In the genomic region with DNA sequence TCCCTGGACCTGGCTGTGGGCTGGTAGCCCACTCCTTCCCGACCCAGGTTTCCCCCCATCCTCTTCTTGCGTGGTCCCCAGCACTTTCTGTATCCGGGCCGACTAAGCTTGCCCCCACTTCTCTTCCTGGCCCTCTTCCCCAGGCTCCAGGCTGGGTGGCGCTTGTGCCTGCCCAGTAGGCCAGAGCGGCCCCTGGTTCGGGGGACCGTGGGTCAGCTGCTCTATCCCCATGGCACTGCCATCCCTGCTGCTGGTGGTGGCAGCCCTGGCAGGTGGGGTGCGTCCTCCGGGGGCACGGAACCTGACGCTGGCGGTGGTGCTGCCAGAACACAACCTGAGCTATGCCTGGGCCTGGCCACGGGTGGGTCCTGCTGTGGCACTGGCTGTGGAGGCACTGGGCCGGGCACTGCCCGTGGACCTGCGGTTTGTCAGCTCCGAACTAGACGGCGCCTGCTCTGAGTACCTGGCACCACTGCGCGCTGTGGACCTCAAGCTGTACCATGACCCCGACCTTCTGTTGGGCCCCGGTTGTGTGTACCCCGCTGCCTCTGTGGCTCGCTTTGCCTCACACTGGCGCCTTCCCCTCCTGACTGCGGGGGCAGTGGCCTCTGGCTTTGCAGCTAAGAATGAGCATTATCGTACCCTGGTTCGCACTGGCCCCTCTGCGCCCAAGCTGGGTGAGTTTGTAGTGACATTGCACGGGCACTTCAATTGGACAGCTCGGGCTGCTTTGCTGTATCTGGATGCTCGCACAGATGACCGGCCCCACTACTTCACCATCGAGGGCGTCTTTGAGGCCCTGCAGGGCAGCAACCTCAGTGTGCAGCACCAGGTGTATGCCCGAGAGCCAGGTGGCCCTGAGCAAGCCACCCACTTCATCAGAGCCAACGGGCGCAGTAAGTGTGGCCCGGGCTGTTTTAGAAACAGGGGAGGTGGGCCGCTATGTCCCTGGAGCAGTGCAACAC, we compare ENCODE assay signal across 8 mouse cellular contexts. TPM values are rescaled to one million over a fixed set of nuclear protein-coding genes. Genes with fewer than 3 reads are reported as not detected.
A peak's percentile ranks its signal among the peaks of the same experiment; 100 is the strongest.
DNase-seq lines count a peak whose midpoint lies in the region; ATAC-seq and TF ChIP-seq lines count a peak whose summit lies in the region.

No protein-coding gene starts in this region.

- peak overlapping the region; percentile 86 for H3K9ac ChIP-seq in hindbrain, postnatal 0 days (replicated peaks; ENCODE audit: low read length)
- H3K9ac ChIP-seq in liver, postnatal 0 days (replicated peaks), result peak overlapping the region; percentile 60; the same call in 1 of the 2 replicates

- peaks cover 36% of the 10 kb centered on the region for H3K27me3 ChIP-seq in forebrain, embryonic 10.5 days (ENCODE audit: poor library complexity, severe bottlenecking)
- no peaks in the 10 kb centered on the region for H3K27me3 ChIP-seq in hindbrain, postnatal 0 days (ENCODE audit: insufficient read depth, low read length)
- peaks cover 26% of the 10 kb centered on the region for H3K27me3 ChIP-seq in liver, postnatal 0 days (ENCODE audit: insufficient read depth, low read length)

- TF ChIP-seq EP300 in liver, postnatal 0 days (IDR thresholded peaks at IDR 0.05; ENCODE audit: low read depth), result no peak

- no peak for TF ChIP-seq CTCF in left cerebral cortex, adult 2 months (IDR thresholded peaks at IDR 0.05)
- TF ChIP-seq CTCF in hindbrain, postnatal 0 days (IDR thresholded peaks at IDR 0.05; ENCODE audit: low read depth), result no peak
- no peak for TF ChIP-seq CTCF in liver, postnatal 0 days (IDR thresholded peaks at IDR 0.05; ENCODE audit: low read depth)

- H3K36me3 ChIP-seq in forebrain, embryonic 10.5 days (replicated peaks), result no peaks in the 10 kb centered on the region
- H3K36me3 ChIP-seq in hindbrain, postnatal 0 days (ENCODE audit: insufficient read depth, low read length), result no peaks in the 10 kb centered on the region
- no peaks in the 10 kb centered on the region for H3K36me3 ChIP-seq in liver, postnatal 0 days (replicated peaks; ENCODE audit: insufficient read depth, low read length)

- peak overlapping the region; percentile 93 for H3K4me2 ChIP-seq in hindbrain, postnatal 0 days (ENCODE audit: low read depth, low read length)
- H3K4me2 ChIP-seq in liver, postnatal 0 days (ENCODE audit: low read depth, low read length), result peak overlapping the region; percentile 86

- peaks cover 48% of the 10 kb centered on the region for H3K4me1 ChIP-seq in forebrain, embryonic 10.5 days
- peaks cover 19% of the 10 kb centered on the region for H3K4me1 ChIP-seq in hindbrain, postnatal 0 days (ENCODE audit: insufficient read depth, low read length)
- no peaks in the 10 kb centered on the region for H3K4me1 ChIP-seq in liver, postnatal 0 days (ENCODE audit: insufficient read depth)

- ATAC-seq in hindbrain, postnatal 0 days, result peak; percentile 16
- ATAC-seq in liver, postnatal 0 days, result no peak
- no peak for ATAC-seq in megakaryocyte progenitor cell, adult 5-6 weeks (replicated peaks; ENCODE audit: poor library complexity)

- DNase-seq in left cerebral cortex, adult 2 months (ENCODE audit: extremely low spot score in 1 of 2, low spot score in 2 of 2), result peak; percentile 15 to 30
- no peak for DNase-seq in left cerebral cortex, adult 11 months (ENCODE audit: low spot score)
- peak; percentile 40 for DNase-seq in adrenal gland, postnatal 14 days
- peak; percentile 14 for DNase-seq in forebrain, embryonic 10.5 days (ENCODE audit: extremely low spot score, low spot score)
- DNase-seq in hindbrain, postnatal 0 days (ENCODE audit: low spot score), result peak; percentile 23
- DNase-seq in liver, postnatal 0 days, result peak; percentile 15
- DNase-seq in T-cell, adult 2 months (ENCODE audit: low spot score), result no peak

- intact Hi-C loops in left cerebral cortex, adult 2 months (cut with DNase I), result loop anchor here (1.0 to 2.0 kb wide), 2 partner anchors 36 to 229 kb away; a partner anchor contains a TSS

- no peaks in the 10 kb centered on the region for H3K9me3 ChIP-seq in forebrain, embryonic 10.5 days
- H3K9me3 ChIP-seq in hindbrain, postnatal 0 days (ENCODE audit: low read length), result no peaks in the 10 kb centered on the region
- H3K9me3 ChIP-seq in liver, postnatal 0 days (ENCODE audit: low read length), result no peaks in the 10 kb centered on the region

- peak overlapping the region; percentile 78 for H3K4me3 ChIP-seq in left cerebral cortex, adult 2 months
- peak overlapping the region; percentile 79 for H3K4me3 ChIP-seq in forebrain, embryonic 10.5 days
- H3K4me3 ChIP-seq in hindbrain, postnatal 0 days (ENCODE audit: low read length), result peak overlapping the region; percentile 55
- H3K4me3 ChIP-seq in liver, postnatal 0 days (ENCODE audit: low read depth, low read length), result peak overlapping the region; percentile 55

- WGBS in forebrain, embryonic 10.5 days, result 42% methylated on average over 42 of the region's 42 CpGs
- 41% methylated on average over 42 of the region's 42 CpGs for WGBS in hindbrain, postnatal 0 days
- 65% methylated on average over 42 of the region's 42 CpGs for WGBS in liver, postnatal 0 days (ENCODE audit: insufficient replicate concordance)

- peak overlapping the region; percentile 88 for H3K27ac ChIP-seq in left cerebral cortex, adult 2 months
- H3K27ac ChIP-seq in forebrain, embryonic 10.5 days, result peak overlapping the region; percentile 90
- peak overlapping the region; percentile 88 for H3K27ac ChIP-seq in hindbrain, postnatal 0 days
- H3K27ac ChIP-seq in liver, postnatal 0 days (ENCODE audit: low read depth), result no peak overlapping the region

RNA-seq across cellular contexts. Expression of a gene that starts 0.5 kb away (rescaled TPM):
- total RNA-seq in left cerebral cortex, adult 2 months (2021), result 10 to 100 TPM; 60.9 to 62.0 TPM
- total RNA-seq in adrenal gland, postnatal 14 days (2021), result 36.4 and 43.9 TPM in 2 replicates
- polyA plus RNA-seq in forebrain, embryonic 10.5 days (2016; fragmentation: Nextera tagmentation; extraction: Ambion mirVana), result 5.4 and 6.2 TPM in 2 replicates
- total RNA-seq in hindbrain, postnatal 0 days (2014; rRNA removed), result 25.0 and 41.3 TPM in 2 replicates
- 8.8 and 8.9 TPM in 2 replicates for polyA plus RNA-seq in hindbrain, postnatal 0 days (2015; fragmentation: Nextera tagmentation; extraction: Ambion mirVana)
- polyA plus RNA-seq in liver, postnatal 0 days (2015; fragmentation: Nextera tagmentation; extraction: Ambion mirVana), result 0.54 and 0.82 TPM in 2 replicates
- 0.30 and 1.4 TPM in 2 replicates for total RNA-seq in megakaryocyte progenitor cell, adult 5-6 weeks (2015)
- total RNA-seq in megakaryocyte progenitor cell, adult 5-6 weeks (2017), result 0.21 and 1.3 TPM in 2 replicates

RNA-seq across cellular contexts. Expression of a gene that starts 21.2 kb away (rescaled TPM):
- total RNA-seq in left cerebral cortex, adult 2 months (2021), result 1 to 10 TPM in 1 of 2 experiments, under 1 TPM in 1; 0.95 to 1.6 TPM
- 0.93 and 1.1 TPM in 2 replicates for total RNA-seq in adrenal gland, postnatal 14 days (2021)
- polyA plus RNA-seq in forebrain, embryonic 10.5 days (2016; fragmentation: Nextera tagmentation; extraction: Ambion mirVana), result 1.9 and 2.9 TPM in 2 replicates
- 6.8 and 17.0 TPM in 2 replicates for total RNA-seq in hindbrain, postnatal 0 days (2014; rRNA removed)
- 7.8 and 8.2 TPM in 2 replicates for polyA plus RNA-seq in hindbrain, postnatal 0 days (2015; fragmentation: Nextera tagmentation; extraction: Ambion mirVana)
- not detected in 2 replicates for polyA plus RNA-seq in liver, postnatal 0 days (2015; fragmentation: Nextera tagmentation; extraction: Ambion mirVana)
- total RNA-seq in megakaryocyte progenitor cell, adult 5-6 weeks (2015), result 0.22 TPM in 1 of 2 replicates, not detected in the other
- total RNA-seq in megakaryocyte progenitor cell, adult 5-6 weeks (2017), result 0.71 TPM in 1 of 2 replicates, not detected in the other

RNA-seq across cellular contexts. Expression of a gene that starts 24.0 kb away (rescaled TPM):
- 10 to 100 TPM; 30.9 to 33.5 TPM for total RNA-seq in left cerebral cortex, adult 2 months (2021)
- total RNA-seq in adrenal gland, postnatal 14 days (2021), result 91.7 and 99.5 TPM in 2 replicates
- 66.0 and 69.7 TPM in 2 replicates for polyA plus RNA-seq in forebrain, embryonic 10.5 days (2016; fragmentation: Nextera tagmentation; extraction: Ambion mirVana)
- total RNA-seq in hindbrain, postnatal 0 days (2014; rRNA removed), result 86.8 and 131 TPM in 2 replicates
- 98.7 and 107 TPM in 2 replicates for polyA plus RNA-seq in hindbrain, postnatal 0 days (2015; fragmentation: Nextera tagmentation; extraction: Ambion mirVana)
- 159 and 186 TPM in 2 replicates for polyA plus RNA-seq in liver, postnatal 0 days (2015; fragmentation: Nextera tagmentation; extraction: Ambion mirVana)
- 36.5 and 52.7 TPM in 2 replicates for total RNA-seq in megakaryocyte progenitor cell, adult 5-6 weeks (2015)
- total RNA-seq in megakaryocyte progenitor cell, adult 5-6 weeks (2017), result 43.1 and 58.6 TPM in 2 replicates

RNA-seq across cellular contexts. Expression of a gene that starts 36.5 kb away (rescaled TPM):
- total RNA-seq in left cerebral cortex, adult 2 months (2021), result 10 to 100 TPM; 63.1 to 66.2 TPM
- total RNA-seq in adrenal gland, postnatal 14 days (2021), result 7.2 and 9.9 TPM in 2 replicates
- polyA plus RNA-seq in forebrain, embryonic 10.5 days (2016; fragmentation: Nextera tagmentation; extraction: Ambion mirVana), result 4.2 and 4.3 TPM in 2 replicates
- total RNA-seq in hindbrain, postnatal 0 days (2014; rRNA removed), result 25.3 and 31.6 TPM in 2 replicates
- 10.3 and 11.4 TPM in 2 replicates for polyA plus RNA-seq in hindbrain, postnatal 0 days (2015; fragmentation: Nextera tagmentation; extraction: Ambion mirVana)
- polyA plus RNA-seq in liver, postnatal 0 days (2015; fragmentation: Nextera tagmentation; extraction: Ambion mirVana), result 0.29 and 0.33 TPM in 2 replicates
- total RNA-seq in megakaryocyte progenitor cell, adult 5-6 weeks (2015), result 0.47 and 0.95 TPM in 2 replicates
- 0.25 and 0.61 TPM in 2 replicates for total RNA-seq in megakaryocyte progenitor cell, adult 5-6 weeks (2017)

RNA-seq across cellular contexts. Expression of a gene that starts 36.7 kb away (rescaled TPM):
- 1 to 10 TPM; 1.8 to 2.2 TPM for total RNA-seq in left cerebral cortex, adult 2 months (2021)
- 0.30 TPM in 1 of 2 replicates, not detected in the other for total RNA-seq in adrenal gland, postnatal 14 days (2021)
- polyA plus RNA-seq in forebrain, embryonic 10.5 days (2016; fragmentation: Nextera tagmentation; extraction: Ambion mirVana), result 1.6 and 1.7 TPM in 2 replicates
- not detected in 2 replicates for total RNA-seq in hindbrain, postnatal 0 days (2014; rRNA removed)
- 1.4 and 1.6 TPM in 2 replicates for polyA plus RNA-seq in hindbrain, postnatal 0 days (2015; fragmentation: Nextera tagmentation; extraction: Ambion mirVana)
- 1.7 and 1.8 TPM in 2 replicates for polyA plus RNA-seq in liver, postnatal 0 days (2015; fragmentation: Nextera tagmentation; extraction: Ambion mirVana)
- 0.07 TPM in 2 replicates for total RNA-seq in megakaryocyte progenitor cell, adult 5-6 weeks (2015)
- 0.44 and 0.62 TPM in 2 replicates for total RNA-seq in megakaryocyte progenitor cell, adult 5-6 weeks (2017)

Comparison
In these comparisons a context has a peak if more than half of its experiments do, and no peak if none do; other contexts are left out.
1. DNase-seq: peak in left cerebral cortex, adult 2 months (2 of 2), adrenal gland, postnatal 14 days (single experiment), forebrain, embryonic 10.5 days (single experiment), hindbrain, postnatal 0 days (single experiment) and liver, postnatal 0 days (single experiment); none in left cerebral cortex, adult 11 months (single experiment) and T-cell, adult 2 months (single experiment).
2. RNA of a gene that starts 0.5 kb away (total RNA-seq): 60.9 to 62.0 TPM in left cerebral cortex, adult 2 months, 25.0 to 41.3 TPM in hindbrain, postnatal 0 days and 36.4 to 43.9 TPM in adrenal gland, postnatal 14 days; 0.21 to 1.4 TPM in megakaryocyte progenitor cell, adult 5-6 weeks; every median in the first group is over 10 times any median in the second.
3. Peak in every context shown above with its lines, with median percentiles within 50 percentile points of each other: H3K4me3 ChIP-seq.